Mouse (Mus musculus) forebrain, embryonic 15.5 days (tissue): ENCODE results near the gene Arhgef9. TPM values are rescaled to one million over a fixed set of nuclear protein-coding genes. Genes with fewer than 3 reads are reported as not detected.

Experiments
- ATAC-seq: fragments of 200-750 bp; cut with Nextera tagmentation; replicated peaks from 2 replicates; pipeline ENCODE4 v1.8.0; 2017; ENCODE audit warnings: mild to moderate bottlenecking, moderate TSS enrichment, moderate library complexity
- H3K27ac ChIP-seq: fragments of 300-500 bp; sonication (generic); replicated peaks from 2 replicates; pipeline ENCODE4 v1.5.1; 2015; ENCODE audit warnings: mild to moderate bottlenecking, inconsistent platforms
- H3K27me3 ChIP-seq: fragments of 300-500 bp; sonication (generic); 2 replicates; pipeline ENCODE4 v1.6.1; 2015; ENCODE audit warnings: inconsistent platforms
- H3K36me3 ChIP-seq: fragments of 300-500 bp; sonication (generic); 2 replicates; pipeline ENCODE4 v1.6.1; 2015; ENCODE audit warnings: mild to moderate bottlenecking, inconsistent platforms
- H3K4me1 ChIP-seq: fragments of 300-500 bp; sonication (generic); 2 replicates; pipeline ENCODE4 v1.6.1; 2015; ENCODE audit warnings: inconsistent platforms
- H3K4me2 ChIP-seq: fragments of 300-500 bp; sonication (generic); replicated peaks from 2 replicates; pipeline ENCODE4 v1.6.1; 2015; ENCODE audit warnings: mild to moderate bottlenecking, inconsistent platforms
- H3K4me3 ChIP-seq: fragments of 300-500 bp; sonication (generic); 2 replicates; pipeline ENCODE4 v1.5.1; 2015; ENCODE audit warnings: mild to moderate bottlenecking, inconsistent platforms
- H3K9ac ChIP-seq: fragments of 300-500 bp; sonication (generic); replicated peaks from 2 replicates; pipeline ENCODE4 v1.6.1; 2015; ENCODE audit warnings: mild to moderate bottlenecking, inconsistent platforms
- H3K9me3 ChIP-seq: fragments of 300-500 bp; sonication (generic); 2 replicates; pipeline ENCODE4 v1.6.1; 2016; ENCODE audit warnings: inconsistent platforms
- WGBS: fragments of 180-500 bp; shearing (Covaris S2); methylation state at CpG from one replicate; pipeline ENCODE4 v1.1.7; 2015; ENCODE audit warnings: mixed read lengths; 5-methylcytosine and 5-hydroxymethylcytosine counted together
- polyA plus RNA-seq: library from polyadenylated mRNA; unstranded; fragments of >200 nt; fragmentation: Nextera tagmentation; extraction: Ambion mirVana; gene quantifications from 2 replicates; pipeline ENCODE4 v1.2.1, GENCODE M21; 2015

The Arhgef9 gene
- polyA plus RNA-seq, 1 experiment from 2014 or later, result 46.0 TPM

- H3K4me3 ChIP-seq, result no peak overlapping the region
- no peaks in the 10 kb centered on the region for H3K4me1 ChIP-seq
- H3K9me3 ChIP-seq, result no peaks in the 10 kb centered on the region
- H3K4me2 ChIP-seq, result no peak overlapping the region
- H3K27me3 ChIP-seq, result no peaks in the 10 kb centered on the region
- no peaks in the 10 kb centered on the region for H3K36me3 ChIP-seq
- WGBS, result 82% methylated on average over 1 of the region's 1 CpGs
- no peak overlapping the region for H3K27ac ChIP-seq
- no peak for ATAC-seq
- H3K9ac ChIP-seq, result no peak overlapping the region
Observed at GRCm38 (mm10) chrX:95131783-95132182, 64.9 kb downstream of the Arhgef9 start.

GRCm38 (mm10) chrX:95123462-95123861 is 73.2 kb downstream of the Arhgef9 start:
- H3K9ac ChIP-seq, result no peak overlapping the region
- H3K27me3 ChIP-seq, result no peaks in the 10 kb centered on the region
- H3K9me3 ChIP-seq, result no peaks in the 10 kb centered on the region
- H3K36me3 ChIP-seq, result no peaks in the 10 kb centered on the region
- H3K4me3 ChIP-seq, result no peak overlapping the region
- ATAC-seq, result no peak
- no peaks in the 10 kb centered on the region for H3K4me1 ChIP-seq
- WGBS, result 33% methylated on average over 6 of the region's 6 CpGs
- no peak overlapping the region for H3K27ac ChIP-seq
- no peak overlapping the region for H3K4me2 ChIP-seq

GRCm38 (mm10) chrX:95104361-95104760 is 92.3 kb downstream of the Arhgef9 start:
- Histone ChIP-seq H3K4me3 (no peak overlapping the region), H3K36me3 (no peaks in the 10 kb centered on the region), H3K4me2 (no peak overlapping the region), H3K9ac (no peak overlapping the region), H3K9me3 (no peaks in the 10 kb centered on the region), H3K4me1 (no peaks in the 10 kb centered on the region), H3K27ac (no peak overlapping the region), H3K27me3 (no peaks in the 10 kb centered on the region)
- WGBS, result 76% methylated on average over 3 of the region's 3 CpGs
- no peak for ATAC-seq

- Histone ChIP-seq H3K4me3 (no peak overlapping the region), H3K9ac (no peak overlapping the region), H3K36me3 (no peaks in the 10 kb centered on the region), H3K27ac (no peak overlapping the region), H3K4me2 (no peak overlapping the region), H3K4me1 (no peaks in the 10 kb centered on the region), H3K27me3 (no peaks in the 10 kb centered on the region), H3K9me3 (no peaks in the 10 kb centered on the region)
- ATAC-seq, result no peak
- 78% methylated on average over 4 of the region's 4 CpGs for WGBS
Observed at GRCm38 (mm10) chrX:95087674-95088073, 109.0 kb downstream of the Arhgef9 start.

- H3K36me3 ChIP-seq, result no peaks in the 10 kb centered on the region
- no peak overlapping the region for H3K4me3 ChIP-seq
- no peak overlapping the region for H3K27ac ChIP-seq
- H3K9ac ChIP-seq, result no peak overlapping the region
- H3K27me3 ChIP-seq, result no peaks in the 10 kb centered on the region
- H3K4me2 ChIP-seq, result no peak overlapping the region
- WGBS, result 91% methylated on average over 9 of the region's 9 CpGs
- H3K9me3 ChIP-seq, result no peaks in the 10 kb centered on the region
- H3K4me1 ChIP-seq, result no peaks in the 10 kb centered on the region
- no peak for ATAC-seq
Observed at GRCm38 (mm10) chrX:95077013-95077699, 119.5 kb downstream of the Arhgef9 start.

- ATAC-seq, result no peak
- Histone ChIP-seq H3K4me3 (no peak overlapping the region), H3K36me3 (no peaks in the 10 kb centered on the region), H3K27ac (no peak overlapping the region), H3K9me3 (no peaks in the 10 kb centered on the region), H3K4me2 (no peak overlapping the region), H3K9ac (no peak overlapping the region), H3K27me3 (no peaks in the 10 kb centered on the region), H3K4me1 (no peaks in the 10 kb centered on the region)
- 69% methylated on average over 5 of the region's 5 CpGs for WGBS
Observed at GRCm38 (mm10) chrX:95027907-95028306, 168.7 kb downstream of the Arhgef9 start.

- Histone ChIP-seq H3K4me2 (peak within 1 kb of the TSS; percentile 58), H3K27ac (peak within 1 kb of the TSS; percentile 86), H3K27me3 (no peaks in the 10 kb centered on the region), H3K9me3 (no peaks in the 10 kb centered on the region), H3K4me3 (peak within 1 kb of the TSS; percentile 56), H3K4me1 (no peaks in the 10 kb centered on the region), H3K36me3 (no peaks in the 10 kb centered on the region), H3K9ac (peak within 1 kb of the TSS; percentile 61)
- peak; percentile 96 for ATAC-seq
- WGBS, result 13% methylated on average over 30 of the region's 30 CpGs
Observed at GRCm38 (mm10) chrX:95026361-95026892, 170.2 kb downstream of the Arhgef9 start, which contains the start of gene Spin4. Spin4 (minus strand) TSS chrX:95026682.

- no peaks in the 10 kb centered on the region for H3K27me3 ChIP-seq
- H3K9ac ChIP-seq, result peak overlapping the region; percentile 61
- peak overlapping the region; percentile 56 for H3K4me3 ChIP-seq
- ATAC-seq, result peak; percentile 66
- no peaks in the 10 kb centered on the region for H3K4me1 ChIP-seq
- 25% methylated on average over 23 of the region's 23 CpGs for WGBS
- H3K9me3 ChIP-seq, result no peaks in the 10 kb centered on the region
- peak overlapping the region; percentile 58 for H3K4me2 ChIP-seq
- peak overlapping the region; percentile 86 for H3K27ac ChIP-seq
- H3K36me3 ChIP-seq, result no peaks in the 10 kb centered on the region
Observed at GRCm38 (mm10) chrX:95025779-95026360, 170.8 kb downstream of the Arhgef9 start.

GRCm38 (mm10) chrX:95012033-95012432 is 184.6 kb downstream of the Arhgef9 start:
- Histone ChIP-seq H3K4me2 (no peak overlapping the region), H3K4me1 (no peaks in the 10 kb centered on the region), H3K27ac (no peak overlapping the region), H3K27me3 (no peaks in the 10 kb centered on the region), H3K4me3 (no peak overlapping the region), H3K9me3 (no peaks in the 10 kb centered on the region), H3K9ac (no peak overlapping the region), H3K36me3 (no peaks in the 10 kb centered on the region)
- no peak for ATAC-seq
- WGBS, result 25% methylated on average over 4 of the region's 4 CpGs

Other genes starting within 250 kb of the Arhgef9 start
- gene Spin4, start 170.2 kb downstream of the Arhgef9 start, polyA plus RNA-seq, result 4.1 and 4.3 TPM in 2 replicates
- 11.6 TPM in 2 replicates for gene Amer1, start 248.0 kb upstream of the Arhgef9 start, polyA plus RNA-seq